Mouse (Mus musculus): ENCODE data around the gene Creb3l1.

- TF ChIP-seq CTCF (conservative IDR thresholded peaks at IDR 0.05; ENCODE audit: insufficient read depth, insufficient read length, low read depth, low read length) (no peak), POLR2A (IDR thresholded peaks at IDR 0.05; ENCODE audit: low read depth, low read length) (no peak)
These were observed 15.5 kb downstream of the Creb3l1 start for GRCm38 (mm10) chr2:92008623-92009404.
